Mouse (Mus musculus) forebrain, embryonic 16.5 days (tissue): Measurements from ENCODE around the gene Col23a1. TPM values are rescaled to one million over a fixed set of nuclear protein-coding genes. Genes with fewer than 3 reads are reported as not detected.
A peak's percentile ranks its signal among the peaks of the same experiment; 100 is the strongest.

Experiments used
- ATAC-seq: fragments of 200-750 bp; cut with Nextera tagmentation; 2 replicates; pipeline ENCODE4 v1.8.0; 2017; ENCODE audit warnings: mild to moderate bottlenecking, moderate library complexity
- H3K27ac ChIP-seq: fragments of 300-500 bp; sonication (generic); 2 replicates; pipeline ENCODE4 v1.5.1; 2014; ENCODE audit warnings: low read length, control low read depth
- H3K27me3 ChIP-seq: fragments of 300-500 bp; sonication (generic); replicated peaks from 2 replicates; pipeline ENCODE4 v1.6.1; 2014; ENCODE audit warnings: low read length; ENCODE audit not compliant: control insufficient read depth, insufficient read depth
- H3K36me3 ChIP-seq: fragments of 300-500 bp; sonication (generic); 2 replicates; pipeline ENCODE4 v1.6.1; 2014; ENCODE audit not compliant: control insufficient read depth, insufficient read depth
- H3K4me1 ChIP-seq: fragments of 300-500 bp; sonication (generic); replicated peaks from 2 replicates; pipeline ENCODE4 v1.6.1; 2014; ENCODE audit warnings: low read length; ENCODE audit not compliant: control insufficient read depth, insufficient read depth
- H3K4me2 ChIP-seq: fragments of 300-500 bp; sonication (generic); 2 replicates; pipeline ENCODE4 v1.6.1; 2014; ENCODE audit warnings: mild to moderate bottlenecking, low read length, control low read depth
- H3K4me3 ChIP-seq: fragments of 300-500 bp; sonication (generic); replicated peaks from 2 replicates; pipeline ENCODE4 v1.5.1; 2014; ENCODE audit warnings: mild to moderate bottlenecking, low read length, control low read depth
- H3K9ac ChIP-seq: fragments of 300-500 bp; sonication (generic); replicated peaks from 2 replicates; pipeline ENCODE4 v1.6.1; 2014; ENCODE audit warnings: low read depth, low read length, control low read depth
- H3K9me3 ChIP-seq: fragments of 300-500 bp; sonication (generic); 2 replicates; pipeline ENCODE4 v1.6.1; 2016; ENCODE audit warnings: low read length; ENCODE audit not compliant: control insufficient read depth
- WGBS: fragments of 180-500 bp; shearing (Covaris S2); extraction: QIAGEN DNeasy Blood & Tissue Kit; methylation state at CpG from one replicate; pipeline ENCODE4 v1.1.7; 2014; 5-methylcytosine and 5-hydroxymethylcytosine counted together
- polyA plus RNA-seq: library from polyadenylated mRNA; unstranded; fragments of >200 nt; fragmentation: Nextera tagmentation; extraction: Ambion mirVana; gene quantifications from 2 replicates; pipeline ENCODE4 v1.2.1, GENCODE M21; 2015

Gene Col23a1
- polyA plus RNA-seq, 1 experiment from 2014 or later, result 3.0 TPM

DNA sequence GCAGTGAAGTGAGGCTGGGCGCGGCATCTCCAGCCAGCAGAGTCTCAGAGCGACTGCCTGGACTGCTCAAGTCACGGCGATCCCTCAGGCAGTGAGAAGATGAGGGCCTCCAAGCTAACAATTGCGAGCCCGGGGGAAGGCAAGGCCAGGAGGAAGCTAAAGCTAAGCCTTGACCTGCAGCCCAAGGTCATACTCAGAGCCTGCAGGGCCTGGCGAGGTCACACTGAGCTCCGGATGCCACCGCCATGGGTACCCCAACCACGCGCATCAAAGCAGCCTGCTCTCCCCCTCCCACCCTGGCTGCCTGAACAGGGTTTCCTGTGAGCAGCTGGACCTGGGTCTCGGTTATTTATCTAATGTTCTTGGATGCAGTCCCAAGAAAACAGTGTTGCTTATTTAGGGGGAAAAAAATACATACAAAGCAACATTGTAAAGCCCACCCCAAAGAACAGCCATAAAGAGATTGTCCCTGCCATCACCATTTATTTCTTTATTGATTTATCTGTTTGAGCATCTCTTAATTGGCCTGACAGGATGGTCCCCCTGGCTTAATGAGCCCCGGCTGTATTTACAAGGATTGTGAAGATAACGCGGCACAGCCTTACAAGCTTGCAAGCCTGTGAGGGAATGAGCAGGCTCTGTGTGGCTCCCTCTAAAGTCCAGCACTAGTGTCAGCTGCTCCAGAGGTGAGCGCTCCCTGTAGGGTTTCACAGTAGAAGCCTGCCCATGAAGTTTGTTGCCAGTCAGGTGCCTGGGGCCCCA, 180.8 kb downstream of the Col23a1 start:
- no peaks in the 10 kb centered on the region for H3K27me3 ChIP-seq
- H3K27ac ChIP-seq, result no peak overlapping the region
- no peaks in the 10 kb centered on the region for H3K9me3 ChIP-seq
- no peak overlapping the region for H3K4me3 ChIP-seq
- peaks cover 6% of the 10 kb centered on the region; the same call in 1 of the 2 replicates for H3K4me1 ChIP-seq
- 0 out of 2 replicates have a peak overlapping the region, but pooled peaks have one; percentile 6 for H3K4me2 ChIP-seq
- WGBS, result 51% methylated on average over 17 of the region's 17 CpGs
- no peaks in the 10 kb centered on the region for H3K36me3 ChIP-seq
- no peak for ATAC-seq
- no peak overlapping the region; the same call in 1 of the 2 replicates for H3K9ac ChIP-seq

DNA sequence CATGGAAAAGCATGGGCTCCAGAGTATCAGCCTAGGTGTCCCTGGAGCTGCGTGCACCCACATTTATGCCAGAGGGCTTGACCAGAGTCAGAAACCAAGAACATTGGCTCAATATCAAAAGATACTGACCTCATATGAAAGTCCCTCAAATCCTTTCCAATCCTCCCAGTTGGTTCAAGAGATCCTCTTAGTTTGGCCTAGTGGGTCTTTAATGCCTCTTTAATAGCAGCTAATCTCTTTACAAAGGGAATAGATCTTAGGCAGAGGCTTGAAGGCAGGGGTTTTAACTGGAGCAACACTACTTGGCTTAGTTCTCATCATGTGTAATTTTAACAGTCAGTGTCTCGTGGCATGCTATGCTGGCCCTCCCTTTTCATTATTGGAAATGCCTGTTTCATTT, 184.0 kb downstream of the Col23a1 start:
- WGBS, result 65% methylated on average over 2 of the region's 2 CpGs
- Histone ChIP-seq H3K9me3 (no peaks in the 10 kb centered on the region), H3K27ac (no peak overlapping the region), H3K4me1 (peaks cover 6% of the 10 kb centered on the region; the same call in 1 of the 2 replicates), H3K4me2 (no peak overlapping the region), H3K4me3 (no peak overlapping the region), H3K9ac (no peak overlapping the region), H3K27me3 (no peaks in the 10 kb centered on the region), H3K36me3 (no peaks in the 10 kb centered on the region)
- ATAC-seq, result no peak

DNA sequence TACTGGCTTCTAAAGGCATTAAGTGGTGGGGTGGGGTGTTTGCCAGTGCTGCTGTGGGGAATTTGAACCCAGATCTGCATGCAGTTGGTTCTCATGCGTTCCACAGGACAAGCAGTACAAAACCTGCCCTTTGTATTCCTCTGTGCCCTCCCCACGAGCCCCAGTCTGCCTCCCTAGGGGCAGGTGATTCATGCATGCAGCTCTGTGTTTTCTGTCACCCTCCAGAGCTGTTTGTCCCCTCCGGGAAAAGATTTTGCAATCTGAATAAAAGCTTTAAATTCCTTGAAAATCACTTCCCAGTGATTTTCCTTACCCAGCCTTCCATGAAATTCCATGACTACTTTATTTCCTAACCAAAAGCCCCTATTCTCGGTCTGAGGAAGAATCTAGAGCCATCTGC, 186.8 kb downstream of the Col23a1 start:
- Histone ChIP-seq H3K4me1 (no peaks in the 10 kb centered on the region), H3K27ac (no peak overlapping the region), H3K27me3 (no peaks in the 10 kb centered on the region), H3K36me3 (no peaks in the 10 kb centered on the region), H3K9me3 (no peaks in the 10 kb centered on the region), H3K9ac (no peak overlapping the region), H3K4me2 (no peak overlapping the region), H3K4me3 (no peak overlapping the region)
- 42% methylated on average over 4 of the region's 4 CpGs for WGBS
- no peak for ATAC-seq

DNA sequence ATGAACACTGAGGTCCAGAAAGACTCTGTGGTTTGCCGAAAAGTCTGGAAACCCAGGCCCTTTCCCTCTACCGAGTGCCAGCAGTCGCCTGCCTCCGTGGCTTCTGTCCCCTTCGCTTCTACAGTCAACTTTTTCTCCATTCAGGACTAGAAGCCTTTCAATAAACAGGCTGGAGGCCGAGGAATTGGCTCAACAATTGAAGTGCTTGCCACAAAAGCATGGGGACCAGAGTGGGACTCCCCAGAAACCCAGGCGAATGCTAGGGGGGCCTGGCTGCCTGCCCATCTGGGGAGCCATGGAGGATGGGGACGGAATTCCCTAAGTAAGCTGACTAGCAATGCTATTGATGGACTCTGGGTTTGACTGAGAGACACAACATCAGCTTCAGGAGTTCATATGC, 187.9 kb downstream of the Col23a1 start:
- Histone ChIP-seq H3K4me2 (no peak overlapping the region), H3K4me3 (no peak overlapping the region), H3K27me3 (no peaks in the 10 kb centered on the region), H3K9ac (no peak overlapping the region), H3K4me1 (no peaks in the 10 kb centered on the region), H3K9me3 (no peaks in the 10 kb centered on the region), H3K27ac (no peak overlapping the region), H3K36me3 (no peaks in the 10 kb centered on the region)
- 58% methylated on average over 8 of the region's 8 CpGs for WGBS
- no peak for ATAC-seq

DNA sequence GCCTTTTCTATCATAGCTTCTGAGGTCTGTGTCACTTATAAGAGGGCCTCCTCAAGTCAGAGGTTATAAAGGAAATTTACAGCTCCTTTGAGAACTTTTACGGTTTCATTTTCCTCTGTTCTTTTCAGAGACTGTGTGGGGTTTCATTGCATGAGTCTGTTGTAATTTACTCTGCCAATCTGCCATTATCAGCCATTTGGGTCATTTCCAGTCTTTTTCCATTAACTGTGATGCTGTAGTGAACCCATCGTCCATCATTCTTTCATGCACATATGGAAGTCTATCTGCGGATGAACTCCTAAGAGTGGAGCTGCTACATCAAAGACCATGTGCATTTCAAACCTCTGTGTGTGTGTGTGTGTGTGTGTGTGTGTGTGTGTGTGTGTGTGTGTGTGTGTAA, 192.5 kb downstream of the Col23a1 start:
- 75% methylated on average over 3 of the region's 3 CpGs for WGBS
- no peaks in the 10 kb centered on the region for H3K36me3 ChIP-seq
- no peaks in the 10 kb centered on the region for H3K4me1 ChIP-seq
- no peak for ATAC-seq
- H3K27ac ChIP-seq, result no peak overlapping the region
- H3K27me3 ChIP-seq, result no peaks in the 10 kb centered on the region
- no peaks in the 10 kb centered on the region for H3K9me3 ChIP-seq
- no peak overlapping the region for H3K4me2 ChIP-seq
- no peak overlapping the region for H3K9ac ChIP-seq
- no peak overlapping the region for H3K4me3 ChIP-seq

DNA sequence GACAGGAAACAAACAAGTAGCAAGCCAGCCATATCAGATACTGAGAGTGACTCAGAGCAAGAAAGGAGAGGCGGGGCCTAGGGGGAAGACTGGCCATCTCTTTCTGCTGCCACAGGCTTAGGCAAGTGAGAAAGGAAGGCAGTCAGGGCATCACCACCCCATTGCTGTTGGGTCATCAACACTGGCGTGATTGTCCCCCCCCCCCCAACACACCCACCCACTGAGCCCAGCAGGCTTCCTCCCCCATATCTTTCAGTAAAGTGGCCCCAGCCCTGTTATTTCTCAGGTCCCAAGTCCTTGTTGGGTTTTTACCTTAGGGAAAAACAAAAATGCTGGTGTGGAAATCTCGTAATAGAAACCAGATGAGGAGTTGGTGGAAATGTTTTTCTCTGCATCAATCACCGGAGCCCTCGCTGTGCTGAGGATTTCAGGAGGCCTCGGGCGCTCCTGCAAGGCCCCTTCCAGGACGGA, 195.4 kb downstream of the Col23a1 start:
- no peak for ATAC-seq
- Histone ChIP-seq H3K36me3 (no peaks in the 10 kb centered on the region), H3K27me3 (no peaks in the 10 kb centered on the region), H3K9ac (no peak overlapping the region), H3K4me1 (no peaks in the 10 kb centered on the region), H3K4me3 (no peak overlapping the region), H3K27ac (no peak overlapping the region), H3K9me3 (no peaks in the 10 kb centered on the region), H3K4me2 (no peak overlapping the region)
- WGBS, result 82% methylated on average over 8 of the region's 8 CpGs

DNA sequence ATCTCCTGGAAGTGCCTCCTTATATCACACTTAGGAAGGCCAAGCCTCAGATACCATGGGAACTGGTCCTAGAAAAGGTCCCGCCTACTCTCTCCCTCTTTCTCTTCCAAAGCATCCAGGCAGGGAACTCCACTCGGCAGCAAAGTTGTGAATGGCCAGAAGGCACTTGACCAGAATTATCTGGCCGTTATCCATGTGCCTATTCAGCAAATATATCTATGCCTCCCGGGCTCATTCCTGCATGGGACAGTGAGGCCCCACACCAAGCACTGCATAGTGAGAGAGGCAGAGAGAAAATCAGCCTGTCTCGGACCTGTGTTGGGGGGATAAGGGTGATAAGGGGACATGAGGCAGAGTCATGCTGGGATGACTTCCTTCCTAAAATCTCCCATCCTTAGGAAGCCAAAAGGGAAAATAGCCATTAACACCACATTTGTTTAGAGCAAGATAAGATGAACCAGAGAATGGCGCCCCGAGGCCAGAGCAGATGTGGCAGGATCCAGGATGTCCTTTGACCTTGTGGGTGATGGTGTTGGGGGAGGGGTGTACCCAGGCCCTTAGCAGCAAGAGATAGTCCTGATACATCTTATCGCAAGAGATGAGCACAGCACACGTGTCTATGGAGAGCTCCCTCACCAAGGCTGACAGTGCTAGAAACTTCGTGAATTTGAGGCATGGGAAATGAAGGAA, 196.2 kb downstream of the Col23a1 start:
- H3K4me3 ChIP-seq, result no peak overlapping the region
- H3K27me3 ChIP-seq, result no peaks in the 10 kb centered on the region
- no peaks in the 10 kb centered on the region for H3K4me1 ChIP-seq
- no peaks in the 10 kb centered on the region for H3K36me3 ChIP-seq
- 70% methylated on average over 10 of the region's 10 CpGs for WGBS
- H3K27ac ChIP-seq, result no peak overlapping the region
- no peak overlapping the region for H3K4me2 ChIP-seq
- ATAC-seq, result no peak
- H3K9me3 ChIP-seq, result no peaks in the 10 kb centered on the region
- no peak overlapping the region for H3K9ac ChIP-seq

DNA sequence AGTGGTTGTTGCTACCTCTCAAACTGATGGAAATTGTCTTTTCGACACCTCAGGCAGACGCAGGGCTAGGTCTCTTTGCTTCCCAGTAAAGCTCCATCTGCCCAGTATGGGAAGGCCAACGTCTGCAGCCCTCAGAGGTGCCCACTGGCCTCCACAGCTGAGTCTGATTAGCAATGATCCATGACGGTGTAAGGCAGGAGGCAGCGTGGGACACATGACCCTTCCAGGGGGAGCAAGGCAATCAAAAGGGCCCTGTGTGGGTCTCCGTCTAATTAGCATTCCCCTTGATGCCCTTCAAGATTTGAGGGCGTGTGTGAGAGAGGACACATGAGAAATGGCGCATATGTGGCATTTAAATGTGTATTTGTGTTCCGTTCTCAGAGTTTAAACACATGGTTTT, 199.1 kb downstream of the Col23a1 start:
- Histone ChIP-seq H3K27me3 (no peaks in the 10 kb centered on the region), H3K9me3 (no peaks in the 10 kb centered on the region), H3K4me3 (no peak overlapping the region), H3K9ac (no peak overlapping the region), H3K27ac (no peak overlapping the region), H3K4me1 (no peaks in the 10 kb centered on the region), H3K4me2 (no peak overlapping the region), H3K36me3 (no peaks in the 10 kb centered on the region)
- 59% methylated on average over 9 of the region's 9 CpGs for WGBS
- no peak for ATAC-seq

DNA sequence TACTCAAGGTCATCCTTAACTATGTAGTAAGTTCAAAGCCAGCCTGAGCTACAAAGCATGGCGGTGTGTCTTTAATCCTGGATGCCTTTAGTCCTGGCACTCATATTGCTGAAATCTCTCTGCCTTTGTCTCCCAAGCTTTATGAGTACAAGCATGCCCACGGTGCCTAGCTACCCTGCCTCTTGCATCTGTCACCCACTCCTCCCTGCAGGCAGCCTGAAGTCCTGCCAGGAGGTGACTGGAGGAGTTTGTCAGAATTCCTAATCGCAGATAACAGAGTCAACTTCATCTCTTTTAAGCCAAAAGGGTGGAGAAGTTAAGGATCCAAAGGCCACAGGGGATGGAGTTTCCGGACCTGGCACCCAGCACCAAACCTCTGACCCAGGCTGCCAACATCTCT, 203.7 kb downstream of the Col23a1 start:
- Histone ChIP-seq H3K4me3 (no peak overlapping the region), H3K36me3 (no peaks in the 10 kb centered on the region), H3K9me3 (no peaks in the 10 kb centered on the region), H3K27ac (no peak overlapping the region), H3K4me1 (no peaks in the 10 kb centered on the region), H3K4me2 (no peak overlapping the region), H3K9ac (no peak overlapping the region), H3K27me3 (no peaks in the 10 kb centered on the region)
- 69% methylated on average over 4 of the region's 4 CpGs for WGBS
- ATAC-seq, result no peak
